Mouse (Mus musculus): ENCODE data around the gene Bbs2.

DNA sequence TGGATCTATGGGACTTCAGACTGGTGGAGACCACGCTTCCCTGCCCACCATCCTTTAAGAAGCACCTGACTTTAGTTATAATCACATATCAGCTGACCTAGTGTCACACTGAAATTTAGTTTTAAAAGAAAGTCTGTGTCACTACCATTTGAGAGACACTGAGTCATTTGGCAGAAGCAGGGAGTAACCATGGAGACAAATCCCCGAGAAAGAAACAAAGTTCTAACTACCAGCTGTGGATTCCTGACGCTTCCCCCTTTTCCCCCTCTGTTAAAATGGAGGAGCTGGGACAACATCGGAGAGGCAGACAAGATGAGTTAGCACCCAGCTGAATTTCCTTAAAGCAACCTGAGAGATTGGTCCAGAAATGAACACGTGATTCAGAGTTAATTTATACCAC, 49.5 kb upstream of the Bbs2 start:
- TF ChIP-seq CTCF (IDR thresholded peaks at IDR 0.05; ENCODE audit: borderline replicate concordance, control insufficient read depth, extremely low read depth, insufficient read depth, low read length, poor library complexity): no peak
- no peak for TF ChIP-seq POLR2A (IDR thresholded peaks at IDR 0.05; ENCODE audit: control insufficient read depth, extremely low read depth, insufficient read depth, low read length, poor library complexity)

All from thymus, adult 2 months (tissue).